Mouse (Mus musculus): ENCODE data around the gene Cryga.

Cryga gene

DNA sequence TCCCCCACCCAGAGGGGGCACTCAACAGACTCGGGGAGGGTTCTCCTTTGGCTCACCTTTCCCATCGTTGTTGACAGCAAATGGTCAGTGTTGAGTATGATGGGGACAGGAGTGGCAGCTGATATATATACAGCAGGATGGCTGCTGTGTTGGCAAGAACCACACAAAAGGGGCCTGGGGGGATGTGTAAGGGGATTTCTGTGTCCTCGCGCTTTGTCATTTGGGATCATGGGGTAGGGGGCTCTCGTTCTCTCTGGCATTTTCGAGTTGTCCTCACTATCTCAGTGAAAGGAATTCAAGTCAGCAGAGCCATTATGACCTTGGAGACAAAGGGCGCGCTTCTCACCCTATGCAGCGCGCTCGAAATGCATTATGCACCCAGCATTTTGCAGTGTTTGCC lies at the start of gene Cryga:
Cryga (minus strand) TSS at position 101 of the 400 bp plus-strand sequence.
- no peak for DNase-seq

DNA sequence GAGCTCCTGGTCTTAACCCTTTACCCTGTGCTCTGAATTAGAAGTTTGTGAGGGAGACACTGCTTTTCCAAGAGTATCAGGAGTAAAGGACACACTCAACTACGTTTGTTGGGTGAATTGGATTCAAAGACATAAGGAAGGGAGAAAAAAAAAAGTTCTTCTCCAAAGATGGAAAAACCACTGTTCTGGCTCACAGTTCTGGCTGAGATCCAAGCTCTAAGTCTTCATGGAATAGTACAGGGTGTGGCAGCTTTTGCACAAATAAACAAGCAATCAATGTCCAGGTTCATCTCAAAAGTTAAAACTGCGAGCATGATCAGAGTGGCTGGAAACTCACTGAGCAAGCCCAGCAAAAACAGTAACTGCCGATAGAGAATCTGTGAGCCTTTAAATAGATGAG lies 44.8 kb upstream of the Cryga start:
- no peak for DNase-seq

DNA sequence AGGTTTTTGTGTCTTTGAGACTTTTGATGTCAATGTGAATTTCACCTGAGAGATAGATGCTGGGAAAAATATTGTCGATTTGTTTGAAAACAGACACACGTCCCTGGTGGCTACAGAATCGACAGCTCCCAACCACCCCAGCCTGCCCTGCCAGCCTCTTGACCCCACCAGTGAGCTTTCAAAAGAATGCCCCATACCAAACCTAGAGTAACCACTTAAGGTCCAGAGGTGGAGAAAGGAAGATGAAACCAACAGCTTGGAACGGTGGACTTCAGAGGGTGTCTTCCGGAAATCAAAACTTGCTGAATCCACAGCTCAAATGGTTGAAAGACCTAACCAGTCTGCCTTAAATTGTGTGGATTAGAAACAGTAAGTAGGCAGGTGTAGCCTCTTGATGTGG lies 44.2 kb upstream of the Cryga start:
- no peak for DNase-seq

DNA sequence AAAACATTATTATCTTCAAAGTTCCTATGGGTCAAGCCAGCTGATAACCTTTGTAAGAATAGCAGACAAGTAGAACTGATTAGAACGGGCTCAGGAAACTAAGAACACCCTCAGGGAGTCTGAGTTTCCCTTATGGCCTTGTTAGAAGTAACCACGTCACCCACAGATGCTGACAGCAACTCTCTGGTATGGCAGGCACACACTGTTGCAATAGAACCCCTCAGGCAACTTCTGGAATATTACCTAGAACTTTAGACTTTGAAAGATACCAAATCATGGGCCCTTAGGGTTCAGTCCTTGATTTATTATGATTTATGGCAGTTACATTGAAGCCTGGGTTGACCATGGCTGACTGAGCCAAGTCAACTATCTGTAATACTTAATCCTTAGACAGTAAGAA lies 43.4 kb upstream of the Cryga start:
- no peak for DNase-seq

- no peak for DNase-seq
Measured at GRCm38 (mm10) chr1:65144783-65145182, 41.6 kb upstream of the Cryga start.

DNA sequence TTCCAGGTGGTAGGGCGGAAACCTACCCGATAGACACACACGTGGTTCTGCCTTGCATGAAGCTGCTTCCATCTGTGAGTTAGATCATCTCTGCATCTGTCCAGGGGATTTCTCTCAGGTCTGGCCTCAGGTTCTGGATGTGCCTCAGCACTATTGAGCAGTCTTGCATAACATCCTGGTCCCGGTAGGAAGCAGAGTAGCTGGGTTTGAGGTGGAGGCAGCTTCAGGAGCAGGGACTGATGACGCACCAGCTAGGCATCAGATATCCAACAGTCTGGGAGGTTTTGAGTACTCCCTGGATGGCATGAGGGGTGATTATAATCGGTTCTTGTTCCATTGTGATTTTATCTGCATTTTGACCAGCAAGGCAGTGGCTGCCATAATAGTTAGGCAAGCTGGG lies 34.4 kb upstream of the Cryga start:
- no peak for DNase-seq

DNA sequence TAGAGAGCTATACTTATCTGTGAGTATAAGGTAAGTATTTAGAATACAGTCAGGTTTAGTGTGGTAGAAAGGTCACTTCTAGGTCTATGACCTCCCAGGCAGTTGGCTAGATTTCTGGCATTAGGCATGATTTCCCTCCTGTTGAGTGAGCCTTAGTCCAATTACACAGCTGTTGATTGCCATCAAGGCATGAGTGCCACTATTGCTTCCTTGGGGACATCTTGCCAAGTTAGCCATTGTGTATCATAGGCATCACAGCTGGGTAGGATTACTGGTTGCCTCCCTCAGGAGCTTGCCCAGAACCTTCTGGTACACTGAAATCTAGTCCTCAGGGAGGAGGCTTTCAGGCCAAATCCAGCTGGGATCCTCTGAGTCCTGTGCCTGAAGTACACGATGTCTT lies 29.7 kb upstream of the Cryga start:
- DNase-seq = no peak

DNA sequence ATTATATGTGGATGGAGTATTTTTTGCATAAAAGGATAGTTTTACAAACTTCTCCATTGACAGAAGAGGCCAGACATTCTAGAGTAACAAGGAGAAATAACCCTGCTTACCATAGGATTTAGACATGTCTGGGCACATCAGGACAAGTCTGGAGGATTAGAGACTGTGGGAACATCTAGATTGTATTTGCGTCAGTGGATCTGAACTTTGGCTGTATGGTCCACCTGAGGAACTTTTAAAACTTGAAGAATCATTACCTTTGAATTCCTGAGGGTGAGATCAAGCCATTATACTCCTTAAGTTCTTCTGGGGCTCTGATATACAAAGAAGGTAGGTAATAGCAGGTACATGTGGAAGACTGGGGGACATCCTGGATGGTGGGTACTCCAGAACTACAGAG lies 28.5 kb upstream of the Cryga start:
- no peak for DNase-seq

DNA sequence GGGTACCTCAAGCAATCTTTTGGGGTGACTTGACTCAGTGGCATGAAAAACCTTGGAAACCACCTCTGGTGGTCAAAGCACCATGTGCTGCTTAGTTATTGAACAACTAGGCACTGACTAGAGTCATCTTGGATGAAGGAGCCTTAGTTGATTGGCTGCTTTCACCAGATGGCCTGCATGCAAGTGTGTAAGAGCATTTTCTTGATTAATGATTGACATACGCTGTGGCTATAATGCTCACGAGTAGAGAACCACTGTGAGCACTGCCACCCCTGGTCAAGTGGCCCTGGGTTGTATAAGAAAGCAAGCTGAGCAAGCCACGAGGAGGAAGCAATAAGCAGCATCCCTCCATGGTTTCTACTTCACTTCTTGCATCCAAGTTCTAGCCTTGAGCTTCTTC lies 27.1 kb upstream of the Cryga start:
- DNase-seq = no peak

DNA sequence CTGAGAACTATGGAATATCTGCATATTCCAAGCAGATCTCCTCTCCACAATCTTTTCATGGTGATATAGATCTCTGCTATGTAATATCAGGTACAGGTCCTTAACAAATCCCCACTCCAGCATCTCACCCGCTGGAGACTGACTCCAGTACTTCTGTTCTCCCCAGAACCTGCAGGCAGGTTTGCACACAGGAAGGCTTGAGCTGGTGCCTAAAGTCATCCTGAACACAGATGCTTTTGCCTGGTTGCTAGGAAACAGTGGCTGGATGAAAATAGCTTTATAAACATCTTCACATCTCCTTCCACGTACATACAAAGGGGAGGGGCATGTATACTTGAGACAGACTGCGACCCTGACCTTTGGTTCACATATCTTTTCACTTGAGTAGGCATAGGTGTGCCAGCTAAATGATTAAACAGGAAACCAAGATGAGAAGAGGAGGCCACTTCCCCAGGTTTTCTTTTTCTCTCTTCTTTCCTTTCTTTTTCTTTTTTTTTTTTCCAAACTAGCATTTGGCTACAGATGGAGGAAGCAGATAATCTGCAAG lies 26.5 kb upstream of the Cryga start:
- DNase-seq = no peak

GRCm38 (mm10) chr1:65122574-65123372 lies 19.6 kb upstream of the Cryga start, which contains the start of gene D630023F18Rik:
TSS of gene D630023F18Rik (minus strand) at chr1:65123214.
- DNase-seq = no peak

- no peak for DNase-seq
Measured at GRCm38 (mm10) chr1:65119438-65119837, 16.3 kb upstream of the Cryga start, which contains the start of gene Gm28845. TSS of gene Gm28845 (minus strand) at chr1:65119558.

- DNase-seq = no peak
Measured at GRCm38 (mm10) chr1:65118150-65118913, 15.2 kb upstream of the Cryga start.

GRCm38 (mm10) chr1:65113536-65114172 lies 10.5 kb upstream of the Cryga start:
- peak; percentile 76 for DNase-seq

GRCm38 (mm10) chr1:65112807-65113196 lies 9.6 kb upstream of the Cryga start:
- peak; percentile 57 for DNase-seq

- DNase-seq = peak; percentile 90
Measured at GRCm38 (mm10) chr1:65112031-65112806, 9.0 kb upstream of the Cryga start.

DNA sequence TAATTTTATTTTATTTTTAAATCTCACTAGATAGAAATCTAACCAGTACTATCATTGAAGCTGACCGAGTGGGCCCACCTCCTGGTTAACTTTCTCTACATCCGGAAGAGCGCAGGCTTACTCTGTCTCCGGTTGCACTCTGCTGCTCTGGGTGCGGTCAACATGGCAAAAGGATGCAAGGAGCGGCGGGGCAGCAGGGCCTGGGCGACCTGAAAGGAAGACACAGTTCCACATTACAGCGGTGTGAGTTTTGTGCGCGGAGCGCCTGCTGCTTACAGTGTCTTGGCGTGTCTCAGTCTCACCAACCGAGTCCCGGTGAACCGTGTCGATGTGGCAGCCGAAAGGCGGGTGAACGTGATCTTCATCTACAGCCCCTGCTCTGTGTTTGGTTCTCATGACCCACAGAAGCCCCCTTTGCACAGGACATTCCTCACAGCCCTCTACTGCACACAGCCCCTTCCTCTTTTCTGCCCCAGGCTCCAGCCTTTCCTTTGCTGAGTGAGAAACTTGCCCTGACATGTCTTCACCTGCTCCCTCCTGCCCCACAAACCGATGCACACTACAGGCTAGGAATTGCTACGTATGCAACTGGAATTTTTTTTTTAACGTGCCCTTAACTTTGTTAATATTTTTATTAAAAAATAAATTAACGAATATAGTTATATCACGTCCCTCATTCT lies 6.7 kb upstream of the Cryga start:
- DNase-seq = no peak

DNA sequence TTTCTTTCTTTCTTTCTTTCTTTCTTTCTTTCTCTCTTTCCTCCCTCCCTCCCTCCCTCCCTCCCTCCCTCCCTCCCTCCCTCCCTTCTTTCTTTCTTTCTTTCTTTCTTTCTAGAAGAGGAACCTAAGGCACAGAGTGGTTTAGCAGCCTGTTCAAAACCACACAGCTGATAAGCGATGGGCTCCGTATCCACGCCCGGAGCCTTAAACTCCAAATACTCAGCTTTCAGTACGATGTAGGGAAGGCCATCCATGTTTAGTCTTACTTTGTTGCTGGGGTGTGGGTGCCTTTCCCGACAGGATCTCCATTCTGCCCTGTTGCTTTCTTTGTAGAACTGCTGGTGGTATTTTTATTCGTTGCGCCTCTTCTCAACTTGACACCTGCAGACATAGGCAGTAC lies 6.0 kb upstream of the Cryga start:
- DNase-seq = no peak

- no peak for DNase-seq
Measured at GRCm38 (mm10) chr1:65107654-65108279, 4.6 kb upstream of the Cryga start.

- DNase-seq = no peak
Measured at GRCm38 (mm10) chr1:65096953-65097352, 6.2 kb downstream of the Cryga start.

GRCm38 (mm10) chr1:65091566-65091965 lies 11.6 kb downstream of the Cryga start:
- DNase-seq = no peak

Data from lung, postnatal 36 days (tissue).